Mouse (Mus musculus) embryonic facial prominence, embryonic 15.5 days (tissue): ENCODE data around the gene Tnc. TPM values are rescaled to one million over a fixed set of nuclear protein-coding genes. Genes with fewer than 3 reads are reported as not detected.
A peak's percentile ranks its signal among the peaks of the same experiment; 100 is the strongest.

ENCODE experiments used
- ATAC-seq: fragments of 200-750 bp; cut with Nextera tagmentation; 2 replicates; pipeline ENCODE4 v1.8.0; 2017; ENCODE audit warnings: low read depth, moderate TSS enrichment; ENCODE audit not compliant: insufficient number of reproducible peaks, low FRiP score, low TSS enrichment
- H3K27ac ChIP-seq: fragments of 300-500 bp; sonication (generic); replicated peaks from 2 replicates; pipeline ENCODE4 v1.5.1; 2015; ENCODE audit warnings: mild to moderate bottlenecking, inconsistent platforms
- H3K27me3 ChIP-seq: fragments of 300-500 bp; sonication (generic); 2 replicates; pipeline ENCODE4 v1.6.1; 2015; ENCODE audit warnings: inconsistent platforms
- H3K36me3 ChIP-seq: fragments of 300-500 bp; sonication (generic); 2 replicates; pipeline ENCODE4 v1.6.1; 2015; ENCODE audit warnings: mild to moderate bottlenecking, inconsistent platforms
- H3K4me1 ChIP-seq: fragments of 300-500 bp; sonication (generic); 2 replicates; pipeline ENCODE4 v1.6.1; 2015; ENCODE audit warnings: inconsistent platforms
- H3K4me2 ChIP-seq: fragments of 300-500 bp; sonication (generic); replicated peaks from 2 replicates; pipeline ENCODE4 v1.6.1; 2015; ENCODE audit warnings: mild to moderate bottlenecking, inconsistent platforms
- H3K4me3 ChIP-seq: fragments of 300-500 bp; sonication (generic); replicated peaks from 2 replicates; pipeline ENCODE4 v1.5.1; 2015; ENCODE audit warnings: mild to moderate bottlenecking, inconsistent platforms
- H3K9ac ChIP-seq: fragments of 300-500 bp; sonication (generic); 2 replicates; pipeline ENCODE4 v1.6.1; 2015; ENCODE audit warnings: inconsistent platforms
- H3K9me3 ChIP-seq: fragments of 300-500 bp; sonication (generic); replicated peaks from 2 replicates; pipeline ENCODE4 v1.6.1; 2016; ENCODE audit warnings: inconsistent platforms
- WGBS: fragments of 180-500 bp; shearing (Covaris S2); methylation state at CpG from one replicate; pipeline ENCODE4 v1.1.7; 2015; 5-methylcytosine and 5-hydroxymethylcytosine counted together
- polyA plus RNA-seq: library from polyadenylated mRNA; unstranded; fragments of >200 nt; fragmentation: Nextera tagmentation; extraction: Ambion mirVana; gene quantifications from 2 replicates; pipeline ENCODE4 v1.2.1, GENCODE M21; 2015

Tnc gene
- polyA plus RNA-seq, 1 experiment from 2014 or later: 63.5 TPM

GRCm38 (mm10) chr4:63993462-63994113 is 53.2 kb downstream of the Tnc start:
- Histone ChIP-seq H3K9ac (no peak overlapping the region), H3K9me3 (no peaks in the 10 kb centered on the region), H3K36me3 (peaks cover 4% of the 10 kb centered on the region; the same call in 1 of the 2 replicates), H3K4me3 (no peak overlapping the region), H3K4me2 (no peak overlapping the region), H3K4me1 (peaks cover 9% of the 10 kb centered on the region; the same call in 1 of the 2 replicates), H3K27ac (no peak overlapping the region), H3K27me3 (no peaks in the 10 kb centered on the region)
- ATAC-seq: no peak
- WGBS: 31% methylated on average over 2 of the region's 2 CpGs

GRCm38 (mm10) chr4:63990216-63990615 is 56.6 kb downstream of the Tnc start:
- WGBS: 85% methylated on average over 1 of the region's 1 CpGs
- Histone ChIP-seq H3K4me3 (no peak overlapping the region), H3K36me3 (peaks cover under 1% of the 10 kb centered on the region; the same call in 1 of the 2 replicates), H3K27ac (no peak overlapping the region), H3K4me1 (peaks cover 9% of the 10 kb centered on the region; the same call in 1 of the 2 replicates), H3K9ac (no peak overlapping the region), H3K4me2 (no peak overlapping the region), H3K9me3 (no peaks in the 10 kb centered on the region), H3K27me3 (no peaks in the 10 kb centered on the region)
- no peak for ATAC-seq

DNA sequence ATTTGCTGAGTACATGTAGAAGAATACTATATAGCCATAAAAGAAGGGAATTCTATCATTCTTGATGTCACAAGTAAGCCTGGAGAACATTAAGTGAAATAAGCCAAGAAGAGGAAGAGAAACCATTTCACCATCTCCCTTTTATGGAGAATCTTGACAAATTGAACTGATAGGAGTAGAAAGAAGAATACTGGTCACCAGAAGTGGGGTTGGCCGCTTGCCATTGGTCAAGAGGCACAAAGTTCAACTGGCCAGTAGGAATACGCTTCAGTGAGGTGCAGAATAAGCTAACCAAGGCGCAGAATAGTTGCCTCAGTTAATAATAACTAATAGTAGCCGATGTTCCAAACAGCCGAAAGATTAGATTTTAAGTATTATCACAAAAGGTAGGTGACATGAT is 58.7 kb downstream of the Tnc start:
- no peak for ATAC-seq
- Histone ChIP-seq H3K36me3 (no peaks in the 10 kb centered on the region), H3K27ac (no peak overlapping the region), H3K4me3 (no peak overlapping the region), H3K4me1 (0 out of 2 replicates have a peak, but pooled peaks cover 2% of the 10 kb centered on the region), H3K27me3 (no peaks in the 10 kb centered on the region), H3K9ac (no peak overlapping the region), H3K9me3 (no peaks in the 10 kb centered on the region), H3K4me2 (no peak overlapping the region)
- WGBS: 93% methylated on average over 5 of the region's 5 CpGs

DNA sequence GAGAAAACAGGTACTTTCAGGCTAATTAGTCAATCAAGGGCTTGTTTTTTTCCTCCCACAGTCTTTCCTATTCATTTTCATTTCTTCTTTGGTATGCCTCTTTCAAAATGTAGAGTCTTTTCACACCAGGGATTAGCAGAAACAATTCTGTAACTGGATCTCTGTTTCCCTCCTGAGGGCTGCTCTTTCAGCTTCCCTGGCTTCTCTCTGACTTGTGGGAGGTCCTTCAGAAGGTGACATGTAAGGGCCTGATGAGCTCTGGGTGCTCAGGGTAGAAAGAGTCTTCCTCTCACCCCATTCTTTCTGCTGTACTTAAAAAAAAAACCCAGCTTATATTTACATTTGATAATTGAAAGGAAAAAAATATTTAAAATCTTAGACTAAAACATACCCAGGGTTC is 60.2 kb downstream of the Tnc start:
- ATAC-seq: no peak
- no peak overlapping the region for H3K4me2 ChIP-seq
- H3K9ac ChIP-seq: no peak overlapping the region
- H3K4me3 ChIP-seq: no peak overlapping the region
- H3K27ac ChIP-seq: no peak overlapping the region
- no peaks in the 10 kb centered on the region for H3K9me3 ChIP-seq
- no peaks in the 10 kb centered on the region for H3K36me3 ChIP-seq
- H3K4me1 ChIP-seq: peaks cover 8% of the 10 kb centered on the region; the same call in 1 of the 2 replicates
- H3K27me3 ChIP-seq: no peaks in the 10 kb centered on the region

DNA sequence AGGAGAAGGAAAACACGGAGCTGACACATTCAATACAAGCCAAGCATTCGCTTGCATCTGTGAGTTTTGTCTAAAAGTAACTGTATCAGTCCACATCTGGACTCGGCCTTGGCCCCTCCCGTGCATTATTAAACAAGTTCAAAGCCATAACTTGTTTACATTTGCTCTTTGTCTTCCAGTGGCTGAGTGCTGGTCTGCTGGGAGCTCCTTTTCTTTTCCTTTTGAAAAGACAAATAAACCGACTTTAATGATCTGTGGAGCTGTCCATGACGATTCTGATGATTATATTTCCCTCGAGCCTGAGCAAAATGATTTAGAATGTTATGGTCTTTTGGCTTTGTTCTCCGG is 63.7 kb downstream of the Tnc start:
- H3K36me3 ChIP-seq: no peaks in the 10 kb centered on the region
- no peaks in the 10 kb centered on the region for H3K27me3 ChIP-seq
- H3K9ac ChIP-seq: no peak overlapping the region
- H3K9me3 ChIP-seq: no peaks in the 10 kb centered on the region
- no peak overlapping the region for H3K4me2 ChIP-seq
- no peak for ATAC-seq
- H3K4me3 ChIP-seq: no peak overlapping the region
- WGBS: 22% methylated on average over 8 of the region's 8 CpGs
- 0 out of 2 replicates have a peak overlapping the region, but pooled peaks have one; percentile 3 for H3K27ac ChIP-seq
- H3K4me1 ChIP-seq: peaks cover 8% of the 10 kb centered on the region; the same call in 1 of the 2 replicates

DNA sequence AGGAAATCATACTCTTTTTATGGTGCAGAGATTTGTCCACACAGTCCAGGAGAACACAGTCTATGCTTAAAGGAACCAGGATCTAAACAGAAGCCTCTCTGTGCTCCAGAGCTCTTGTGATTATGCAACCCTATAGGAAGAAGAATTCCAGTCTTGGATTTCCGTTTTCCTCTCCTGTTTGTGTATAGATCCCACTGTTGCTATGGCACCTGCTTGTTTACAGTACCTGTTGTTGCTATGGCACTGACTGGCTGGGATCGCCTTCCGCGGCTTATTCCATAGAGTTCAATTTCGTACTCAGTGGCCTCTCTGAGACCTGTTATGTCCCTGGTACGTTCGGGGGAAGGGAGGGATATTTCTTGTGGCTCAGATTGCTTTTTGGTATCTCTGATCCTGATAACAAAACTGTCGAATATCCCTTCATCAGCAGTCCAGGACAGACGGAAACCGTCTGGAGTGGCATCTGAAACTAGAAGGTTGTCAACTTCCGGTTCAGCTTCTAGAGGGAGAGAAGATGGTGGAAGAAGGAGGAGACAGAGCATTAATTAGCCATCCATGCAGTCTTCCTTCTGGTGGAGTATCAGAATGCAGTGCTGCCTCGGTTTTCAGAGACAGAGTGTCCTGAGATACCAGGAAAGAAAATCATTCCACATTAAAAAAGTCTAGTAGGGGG is 64.3 kb downstream of the Tnc start:
- Histone ChIP-seq H3K36me3 (no peaks in the 10 kb centered on the region), H3K9me3 (no peaks in the 10 kb centered on the region), H3K27me3 (no peaks in the 10 kb centered on the region), H3K4me1 (peaks cover 8% of the 10 kb centered on the region; the same call in 1 of the 2 replicates), H3K9ac (no peak overlapping the region), H3K4me3 (no peak overlapping the region), H3K4me2 (no peak overlapping the region), H3K27ac (no peak overlapping the region)
- ATAC-seq: 0 out of 2 replicates have a peak, but pooled peaks have one; percentile 49
- 67% methylated on average over 12 of the region's 12 CpGs for WGBS

- Histone ChIP-seq H3K4me3 (no peak overlapping the region), H3K4me1 (peaks cover 8% of the 10 kb centered on the region; the same call in 1 of the 2 replicates), H3K9me3 (no peaks in the 10 kb centered on the region), H3K27me3 (no peaks in the 10 kb centered on the region), H3K4me2 (no peak overlapping the region), H3K27ac (no peak overlapping the region), H3K9ac (no peak overlapping the region), H3K36me3 (no peaks in the 10 kb centered on the region)
- 52% methylated on average over 1 of the region's 1 CpGs for WGBS
- ATAC-seq: no peak
Observed at GRCm38 (mm10) chr4:63980211-63980794, 66.5 kb downstream of the Tnc start.

- no peak overlapping the region for H3K4me2 ChIP-seq
- no peaks in the 10 kb centered on the region for H3K27me3 ChIP-seq
- peaks cover 3% of the 10 kb centered on the region; the same call in 1 of the 2 replicates for H3K36me3 ChIP-seq
- H3K27ac ChIP-seq: no peak overlapping the region
- peaks cover 8% of the 10 kb centered on the region; the same call in 1 of the 2 replicates for H3K4me1 ChIP-seq
- H3K4me3 ChIP-seq: no peak overlapping the region
- ATAC-seq: no peak
- H3K9ac ChIP-seq: no peak overlapping the region
- no peaks in the 10 kb centered on the region for H3K9me3 ChIP-seq
- 46% methylated on average over 2 of the region's 2 CpGs for WGBS
Observed at GRCm38 (mm10) chr4:63979635-63980034, 67.2 kb downstream of the Tnc start.

- H3K27me3 ChIP-seq: no peaks in the 10 kb centered on the region
- no peak overlapping the region for H3K4me3 ChIP-seq
- H3K36me3 ChIP-seq: peaks cover 23% of the 10 kb centered on the region
- no peak overlapping the region for H3K4me2 ChIP-seq
- no peak overlapping the region for H3K27ac ChIP-seq
- no peak; the same call in 1 of the 2 replicates for ATAC-seq
- no peak overlapping the region for H3K9ac ChIP-seq
- H3K9me3 ChIP-seq: no peaks in the 10 kb centered on the region
- H3K4me1 ChIP-seq: no peaks in the 10 kb centered on the region
- WGBS: 95% methylated on average over 2 of the region's 2 CpGs
Observed at GRCm38 (mm10) chr4:63972536-63972935, 74.3 kb downstream of the Tnc start.

GRCm38 (mm10) chr4:63971762-63972161 is 75.1 kb downstream of the Tnc start:
- WGBS: 53% methylated on average over 1 of the region's 1 CpGs
- no peaks in the 10 kb centered on the region for H3K27me3 ChIP-seq
- no peak overlapping the region for H3K9ac ChIP-seq
- no peak overlapping the region for H3K4me2 ChIP-seq
- H3K4me1 ChIP-seq: no peaks in the 10 kb centered on the region
- H3K27ac ChIP-seq: no peak overlapping the region
- no peak overlapping the region for H3K4me3 ChIP-seq
- H3K36me3 ChIP-seq: peaks cover 23% of the 10 kb centered on the region
- H3K9me3 ChIP-seq: no peaks in the 10 kb centered on the region
- ATAC-seq: no peak

DNA sequence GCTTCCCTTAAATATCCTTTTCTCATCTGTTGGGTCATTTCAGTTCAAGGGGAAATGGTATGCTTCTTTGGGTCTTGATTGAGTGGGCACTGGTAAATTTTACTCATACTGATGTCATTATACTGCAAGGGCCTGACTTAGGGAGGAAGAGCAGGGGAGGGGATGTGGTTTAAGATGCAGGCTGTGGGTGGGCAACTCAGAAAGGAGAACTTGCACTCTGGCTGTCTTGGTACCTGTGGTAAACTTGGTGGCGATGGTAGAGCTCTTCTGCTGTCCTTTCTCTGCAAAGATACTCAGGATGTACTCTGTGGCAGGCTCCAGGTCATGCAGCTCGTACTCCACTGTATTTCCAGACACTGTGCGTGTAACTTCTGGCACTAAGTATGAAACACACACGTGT is 75.9 kb downstream of the Tnc start:
- Histone ChIP-seq H3K36me3 (peaks cover 23% of the 10 kb centered on the region), H3K4me2 (no peak overlapping the region), H3K27me3 (no peaks in the 10 kb centered on the region), H3K4me1 (no peaks in the 10 kb centered on the region), H3K9me3 (no peaks in the 10 kb centered on the region), H3K9ac (no peak overlapping the region), H3K4me3 (no peak overlapping the region), H3K27ac (no peak overlapping the region)
- no peak for ATAC-seq
- 78% methylated on average over 4 of the region's 4 CpGs for WGBS
